Mouse (Mus musculus) lung, adult 2 months (tissue): Measurements from ENCODE around the gene Pnlip.

ENCODE experiments used
- CTCF ChIP-seq: fragments of 200-500 bp; IDR thresholded peaks from 2 replicates; pipeline ENCODE4 v1.5.1; 2011; ENCODE audit warnings: mild to moderate bottlenecking, low read length, control low read depth; ENCODE audit not compliant: insufficient read depth
- POLR2A ChIP-seq: fragments of 200-500 bp; IDR thresholded peaks from 2 replicates; pipeline ENCODE4 v1.6.1; 2011; ENCODE audit warnings: low read depth, mild to moderate bottlenecking, control low read depth, low read length, borderline replicate concordance; ENCODE audit errors: extremely low read depth

GRCm38 (mm10) chr19:58720439-58720838, 68.1 kb downstream of the Pnlip start:
- TF ChIP-seq CTCF (no peak), POLR2A (no peak)
